Mouse (Mus musculus): ENCODE measurements at regions not wholly inside any gene's neighbourhood (a gene's known extent, or its start where the extent isn't known, plus 50 kb on each side); places are given as distances from the start of the nearest gene placed in this dataset.

GRCm38 (mm10) chr14:99431697-99432096 is 133.2 kb downstream of the Klf5 start:
- no peak for DNase-seq

GRCm38 (mm10) chr14:99434645-99435044 is 136.2 kb downstream of the Klf5 start:
- no peak for DNase-seq

GRCm38 (mm10) chr14:99435512-99435911 is 137.0 kb downstream of the Klf5 start:
- peak; percentile 17 to 48 for DNase-seq

- DNase-seq = peak; percentile 20 to 44
Observed at GRCm38 (mm10) chr14:99436051-99436450, 137.6 kb downstream of the Klf5 start.

- no peak for DNase-seq
Observed at GRCm38 (mm10) chr14:99449112-99449511, 150.6 kb downstream of the Klf5 start.

- DNase-seq = no peak
Observed at GRCm38 (mm10) chr14:99449870-99450269, 151.4 kb downstream of the Klf5 start.

- no peak for DNase-seq
Observed at GRCm38 (mm10) chr14:99451110-99451795, 152.8 kb downstream of the Klf5 start.

GRCm38 (mm10) chr14:99453916-99454315 is 155.4 kb downstream of the Klf5 start:
- DNase-seq = no peak

GRCm38 (mm10) chr14:99456555-99456954 is 158.1 kb downstream of the Klf5 start:
- DNase-seq = no peak

GRCm38 (mm10) chr14:99457573-99457972 is 159.1 kb downstream of the Klf5 start:
- no peak for DNase-seq

- no peak for DNase-seq
Observed at GRCm38 (mm10) chr14:99472111-99472510, 173.6 kb downstream of the Klf5 start.

GRCm38 (mm10) chr14:99475271-99475670 is 176.8 kb downstream of the Klf5 start:
- no peak for DNase-seq

GRCm38 (mm10) chr14:99480325-99481077 is 182.0 kb downstream of the Klf5 start:
- DNase-seq = no peak

- DNase-seq = peak; percentile 16 to 54
Observed at GRCm38 (mm10) chr14:99487981-99488380, 189.5 kb downstream of the Klf5 start.

- DNase-seq = no peak
Observed at GRCm38 (mm10) chr14:99493197-99493596, 194.7 kb downstream of the Klf5 start.

- no peak for DNase-seq
Observed at GRCm38 (mm10) chr14:99493659-99494058, 195.2 kb downstream of the Klf5 start.

GRCm38 (mm10) chr14:99499502-99500266 is 201.2 kb downstream of the Klf5 start:
- no peak for DNase-seq

- no peak for DNase-seq
Observed at GRCm38 (mm10) chr14:99504909-99505308, 206.4 kb downstream of the Klf5 start.

- no peak for DNase-seq
Observed at GRCm38 (mm10) chr14:99509696-99510536, 211.4 kb downstream of the Klf5 start.

- DNase-seq = no peak
Observed at GRCm38 (mm10) chr14:99515474-99515873, 217.0 kb downstream of the Klf5 start.

- no peak for DNase-seq
Observed at GRCm38 (mm10) chr14:99516703-99517102, 218.2 kb downstream of the Klf5 start.

- DNase-seq = no peak
Observed at GRCm38 (mm10) chr14:99520343-99520742, 221.9 kb downstream of the Klf5 start.

All from kidney, postnatal 25 days (tissue).